Mouse (Mus musculus) kidney, embryonic 14.5 days (tissue): ENCODE measurements at regions not wholly inside any gene's neighbourhood (a gene's known extent, or its start where the extent isn't known, plus 50 kb on each side); places are given as distances from the start of the nearest gene placed in this dataset.

Experiments used
- ATAC-seq: fragments of 200-750 bp; cut with Nextera tagmentation; 2 replicates; pipeline ENCODE4 v1.8.0; 2017; ENCODE audit warnings: moderate number of reproducible peaks, mild to moderate bottlenecking, moderate TSS enrichment, moderate library complexity; ENCODE audit not compliant: low FRiP score, low TSS enrichment
- H3K27ac ChIP-seq: fragments of 300-500 bp; sonication (generic); 2 replicates; pipeline ENCODE4 v1.5.1; 2014; ENCODE audit warnings: low read depth, mild to moderate bottlenecking, low read length, moderate library complexity, mixed read lengths
- H3K27me3 ChIP-seq: fragments of 300-500 bp; sonication (generic); 2 replicates; pipeline ENCODE4 v1.6.1; 2014; ENCODE audit warnings: mild to moderate bottlenecking, low read length; ENCODE audit not compliant: control insufficient read depth, insufficient read depth
- H3K36me3 ChIP-seq: fragments of 300-500 bp; sonication (generic); 2 replicates; pipeline ENCODE4 v1.6.1; 2014; ENCODE audit warnings: low read length, mixed read lengths; ENCODE audit not compliant: control insufficient read depth, insufficient read depth
- H3K4me1 ChIP-seq: fragments of 300-500 bp; sonication (generic); 2 replicates; pipeline ENCODE4 v1.6.1; 2014; ENCODE audit warnings: low read length, mixed read lengths; ENCODE audit not compliant: control insufficient read depth, insufficient read depth
- H3K4me2 ChIP-seq: fragments of 300-500 bp; sonication (generic); replicated peaks from 2 replicates; pipeline ENCODE4 v1.6.1; 2014; ENCODE audit warnings: low read depth, mild to moderate bottlenecking, low read length
- H3K4me3 ChIP-seq: fragments of 300-500 bp; sonication (generic); 2 replicates; pipeline ENCODE4 v1.5.1; 2014; ENCODE audit warnings: mild to moderate bottlenecking, low read length
- H3K9ac ChIP-seq: fragments of 300-500 bp; sonication (generic); 2 replicates; pipeline ENCODE4 v1.6.1; 2014; ENCODE audit warnings: low read depth, mild to moderate bottlenecking, low read length, moderate library complexity
- H3K9me3 ChIP-seq: fragments of 300-500 bp; sonication (generic); 2 replicates; pipeline ENCODE4 v1.6.1; 2016; ENCODE audit warnings: low read length; ENCODE audit not compliant: control insufficient read depth
- WGBS: fragments of 180-500 bp; shearing (Covaris S2); extraction: QIAGEN DNeasy Blood & Tissue Kit; methylation state at CpG from one replicate; pipeline ENCODE4 v1.1.7; 2014; 5-methylcytosine and 5-hydroxymethylcytosine counted together

GRCm38 (mm10) chr3:41412698-41413097, 142.8 kb upstream of the Jade1 start:
- Histone ChIP-seq H3K27me3 (no peaks in the 10 kb centered on the region), H3K4me2 (no peak overlapping the region), H3K9ac (no peak overlapping the region), H3K4me3 (no peak overlapping the region), H3K4me1 (0 out of 2 replicates have a peak, but pooled peaks cover 7% of the 10 kb centered on the region), H3K27ac (no peak overlapping the region), H3K9me3 (no peaks in the 10 kb centered on the region), H3K36me3 (no peaks in the 10 kb centered on the region)
- no peak for ATAC-seq
- 77% methylated on average over 2 of the region's 2 CpGs for WGBS

- Histone ChIP-seq H3K4me1 (0 out of 2 replicates have a peak, but pooled peaks cover 7% of the 10 kb centered on the region), H3K4me3 (peak overlapping the region; percentile 33), H3K27ac (no peak overlapping the region), H3K27me3 (no peaks in the 10 kb centered on the region), H3K9ac (peak overlapping the region; percentile 42; the same call in 1 of the 2 replicates), H3K9me3 (no peaks in the 10 kb centered on the region), H3K4me2 (peak overlapping the region; percentile 64), H3K36me3 (no peaks in the 10 kb centered on the region)
- WGBS: 22% methylated on average over 15 of the region's 15 CpGs
- ATAC-seq: peak; percentile 51
Observed at GRCm38 (mm10) chr3:41408821-41409737, 146.5 kb upstream of the Jade1 start.

GRCm38 (mm10) chr3:41408423-41408820, 147.1 kb upstream of the Jade1 start:
- Histone ChIP-seq H3K4me3 (peak overlapping the region; percentile 33), H3K4me2 (peak overlapping the region; percentile 64), H3K9ac (peak overlapping the region; percentile 42; the same call in 1 of the 2 replicates), H3K4me1 (0 out of 2 replicates have a peak, but pooled peaks cover 7% of the 10 kb centered on the region), H3K27me3 (no peaks in the 10 kb centered on the region), H3K9me3 (no peaks in the 10 kb centered on the region), H3K36me3 (no peaks in the 10 kb centered on the region), H3K27ac (no peak overlapping the region)
- 10% methylated on average over 14 of the region's 14 CpGs for WGBS
- ATAC-seq: peak; percentile 84

- Histone ChIP-seq H3K27me3 (no peaks in the 10 kb centered on the region), H3K4me3 (peak overlapping the region; percentile 33; the same call in 1 of the 2 replicates), H3K4me1 (0 out of 2 replicates have a peak, but pooled peaks cover 7% of the 10 kb centered on the region), H3K36me3 (no peaks in the 10 kb centered on the region), H3K4me2 (peak overlapping the region; percentile 64), H3K9ac (no peak overlapping the region), H3K9me3 (no peaks in the 10 kb centered on the region), H3K27ac (no peak overlapping the region)
- no peak for ATAC-seq
- 78% methylated on average over 9 of the region's 9 CpGs for WGBS
Observed at GRCm38 (mm10) chr3:41407988-41408387, 147.5 kb upstream of the Jade1 start.

GRCm38 (mm10) chr3:41407520-41407919, 148.0 kb upstream of the Jade1 start:
- no peaks in the 10 kb centered on the region for H3K36me3 ChIP-seq
- no peak overlapping the region for H3K4me2 ChIP-seq
- WGBS: 89% methylated on average over 1 of the region's 1 CpGs

GRCm38 (mm10) chr3:41401881-41402280, 153.7 kb upstream of the Jade1 start:
- Histone ChIP-seq H3K4me3 (no peak overlapping the region), H3K27me3 (no peaks in the 10 kb centered on the region), H3K27ac (no peak overlapping the region), H3K36me3 (no peaks in the 10 kb centered on the region), H3K9me3 (no peaks in the 10 kb centered on the region), H3K4me1 (no peaks in the 10 kb centered on the region), H3K9ac (no peak overlapping the region), H3K4me2 (no peak overlapping the region)
- 85% methylated on average over 4 of the region's 4 CpGs for WGBS
- no peak for ATAC-seq

More at GRCm38 (mm10) chr3:41407520-41407919, 148.0 kb upstream of the Jade1 start:
- Histone ChIP-seq H3K4me3 (no peak overlapping the region), H3K27ac (no peak overlapping the region), H3K4me1 (0 out of 2 replicates have a peak, but pooled peaks cover 7% of the 10 kb centered on the region), H3K27me3 (no peaks in the 10 kb centered on the region), H3K9ac (no peak overlapping the region), H3K9me3 (no peaks in the 10 kb centered on the region)
- no peak for ATAC-seq

GRCm38 (mm10) chr3:41389868-41390267, 165.7 kb upstream of the Jade1 start:
- no peak for ATAC-seq
- H3K9me3 ChIP-seq: no peaks in the 10 kb centered on the region
- no peak overlapping the region for H3K27ac ChIP-seq
- no peak overlapping the region for H3K4me3 ChIP-seq
- 32% methylated on average over 6 of the region's 6 CpGs for WGBS
- no peaks in the 10 kb centered on the region for H3K4me1 ChIP-seq
- H3K27me3 ChIP-seq: no peaks in the 10 kb centered on the region
- H3K36me3 ChIP-seq: no peaks in the 10 kb centered on the region
- H3K4me2 ChIP-seq: no peak overlapping the region
- H3K9ac ChIP-seq: no peak overlapping the region

- ATAC-seq: no peak
- 69% methylated on average over 9 of the region's 9 CpGs for WGBS
- Histone ChIP-seq H3K4me1 (no peaks in the 10 kb centered on the region), H3K36me3 (no peaks in the 10 kb centered on the region), H3K4me3 (no peak overlapping the region), H3K27me3 (no peaks in the 10 kb centered on the region), H3K27ac (no peak overlapping the region), H3K9ac (no peak overlapping the region), H3K4me2 (no peak overlapping the region), H3K9me3 (no peaks in the 10 kb centered on the region)
Observed at GRCm38 (mm10) chr3:41387469-41388212, 167.9 kb upstream of the Jade1 start.
